ENCODE assay signal across 18 mouse cellular contexts in genomic region chr4:90917312-90918107, GRCm38 (mm10).
A peak's percentile ranks its signal among the peaks of the same experiment; 100 is the strongest.
DNase-seq lines count a peak whose midpoint lies in the region; ATAC-seq and TF ChIP-seq lines count a peak whose summit lies in the region.
"Had no signal": no experiment of that assay in that cellular context is flagged by ENCODE, and none has a peak within 500 bp of the region (broad histone marks: within the 10 kb centered on the region; RNA-seq: fewer than 3 reads in every experiment).

No protein-coding gene starts in this region.

- H3K27ac ChIP-seq in midbrain, postnatal 0 days (ENCODE audit: low read depth, low read length) = no peak overlapping the region
- no peak overlapping the region for H3K27ac ChIP-seq in midbrain, embryonic 13.5 days
- H3K27ac ChIP-seq: liver, embryonic 15.5 days; macrophage had no signal

- H3K36me3 ChIP-seq in midbrain, postnatal 0 days (ENCODE audit: insufficient read depth, low read length) = no peaks in the 10 kb centered on the region
- H3K36me3 ChIP-seq in midbrain, embryonic 13.5 days = no peaks in the 10 kb centered on the region
- H3K36me3 ChIP-seq: liver, embryonic 15.5 days had no signal

- H3K4me3 ChIP-seq in midbrain, postnatal 0 days (ENCODE audit: low read depth, low read length) = no peak overlapping the region
- no peak overlapping the region for H3K4me3 ChIP-seq in midbrain, embryonic 13.5 days (replicated peaks)
- H3K4me3 ChIP-seq: liver, embryonic 15.5 days had no signal

- 83% methylated on average over 6 of the region's 6 CpGs for WGBS in midbrain, postnatal 0 days
- 89% methylated on average over 6 of the region's 6 CpGs for WGBS in midbrain, embryonic 13.5 days

- no peaks in the 10 kb centered on the region for H3K4me1 ChIP-seq in midbrain, postnatal 0 days (ENCODE audit: insufficient read depth, low read length)
- H3K4me1 ChIP-seq in midbrain, embryonic 13.5 days (replicated peaks) = no peaks in the 10 kb centered on the region
- H3K4me1 ChIP-seq: liver, embryonic 15.5 days had no signal

- DNase-seq in midbrain, postnatal 0 days (ENCODE audit: low spot score) = peak; percentile 85
- DNase-seq in cerebellum, adult 18-20 months = peak; percentile 37 to 41
- DNase-seq in cerebellum, postnatal 36 days = peak; percentile 26 to 38
- peak; percentile 21 for DNase-seq in telencephalon, adult 2 months (ENCODE audit: low read depth, low spot score)
- DNase-seq in kidney, postnatal 10 days = no peak
- no peak for DNase-seq in lung, postnatal 25 days (ENCODE audit: low spot score)
- DNase-seq: heart, adult 11 months; heart, postnatal 10 days; kidney, postnatal 4 days; right cerebral cortex, postnatal 25 days; thymus, postnatal 36 days had no signal

- peak; percentile 7; the same call in 1 of the 2 replicates for ATAC-seq in midbrain, postnatal 0 days (ENCODE audit: low FRiP score)
- ATAC-seq in midbrain, embryonic 13.5 days = no peak
- ATAC-seq: intestine, embryonic 16.5 days; midbrain, embryonic 16.5 days; Patski had no signal

- TF ChIP-seq CTCF in midbrain, postnatal 0 days (IDR thresholded peaks at IDR 0.05) = no peak

- no peak overlapping the region for H3K4me2 ChIP-seq in midbrain, postnatal 0 days (ENCODE audit: low read depth, low read length, poor library complexity, severe bottlenecking)
- H3K4me2 ChIP-seq in midbrain, embryonic 13.5 days (replicated peaks) = no peak overlapping the region
- H3K4me2 ChIP-seq: liver, embryonic 15.5 days had no signal

- no peaks in the 10 kb centered on the region for H3K9me3 ChIP-seq in midbrain, postnatal 0 days (ENCODE audit: low read length)
- H3K9me3 ChIP-seq in midbrain, embryonic 13.5 days = no peaks in the 10 kb centered on the region
- H3K9me3 ChIP-seq: liver, embryonic 15.5 days had no signal

- no peaks in the 10 kb centered on the region for H3K27me3 ChIP-seq in midbrain, postnatal 0 days (ENCODE audit: insufficient read depth, low read length)
- no peaks in the 10 kb centered on the region for H3K27me3 ChIP-seq in midbrain, embryonic 13.5 days
- H3K27me3 ChIP-seq: CH12.LX; liver, embryonic 15.5 days; Patski had no signal

- no peak overlapping the region for H3K9ac ChIP-seq in midbrain, postnatal 0 days (replicated peaks; ENCODE audit: low read length, poor library complexity, severe bottlenecking)
- no peak overlapping the region for H3K9ac ChIP-seq in midbrain, embryonic 13.5 days (replicated peaks)
- H3K9ac ChIP-seq: liver, embryonic 15.5 days had no signal

Comparison
In these comparisons a context has a peak if more than half of its experiments do, and no peak if none do; other contexts are left out.
1. DNase-seq: peak in midbrain, postnatal 0 days (single experiment), cerebellum, adult 18-20 months (2 of 2), cerebellum, postnatal 36 days (2 of 2) and telencephalon, adult 2 months (single experiment); none in kidney, postnatal 10 days (single experiment) and lung, postnatal 25 days (single experiment).